Mouse (Mus musculus) hindbrain, embryonic 16.5 days (tissue): ENCODE measurements around the gene Pdpn. TPM values are rescaled to one million over a fixed set of nuclear protein-coding genes. Genes with fewer than 3 reads are reported as not detected.
A peak's percentile ranks its signal among the peaks of the same experiment; 100 is the strongest.

Experiments used
- ATAC-seq: fragments of 200-750 bp; cut with Nextera tagmentation; 2 replicates; pipeline ENCODE4 v1.8.0; 2017; ENCODE audit warnings: moderate TSS enrichment, moderate library complexity
- H3K27ac ChIP-seq: fragments of 300-500 bp; sonication (generic); 2 replicates; pipeline ENCODE4 v1.5.1; 2014; ENCODE audit warnings: low read depth, mild to moderate bottlenecking, control low read depth, low read length, moderate library complexity
- H3K27me3 ChIP-seq: fragments of 300-500 bp; sonication (generic); replicated peaks from 2 replicates; pipeline ENCODE4 v1.6.1; 2014; ENCODE audit warnings: low read length; ENCODE audit not compliant: control insufficient read depth, insufficient read depth
- H3K36me3 ChIP-seq: fragments of 300-500 bp; sonication (generic); 2 replicates; pipeline ENCODE4 v1.6.1; 2014; ENCODE audit warnings: mild to moderate bottlenecking, low read length, moderate library complexity, mixed read lengths; ENCODE audit not compliant: control insufficient read depth, insufficient read depth
- H3K4me1 ChIP-seq: fragments of 300-500 bp; sonication (generic); 2 replicates; pipeline ENCODE4 v1.6.1; 2014; ENCODE audit warnings: low read depth, low read length; ENCODE audit not compliant: control insufficient read depth, insufficient read depth
- H3K4me2 ChIP-seq: fragments of 300-500 bp; sonication (generic); 2 replicates; pipeline ENCODE4 v1.6.1; 2014; ENCODE audit warnings: mild to moderate bottlenecking, low read length, control low read depth, moderate library complexity
- H3K4me3 ChIP-seq: fragments of 300-500 bp; sonication (generic); 2 replicates; pipeline ENCODE4 v1.5.1; 2014; ENCODE audit warnings: mild to moderate bottlenecking, low read length, control low read depth, moderate library complexity
- H3K9ac ChIP-seq: fragments of 300-500 bp; sonication (generic); 2 replicates; pipeline ENCODE4 v1.6.1; 2014; ENCODE audit warnings: low read depth, mild to moderate bottlenecking, control low read depth, low read length, moderate library complexity
- H3K9me3 ChIP-seq: fragments of 300-500 bp; sonication (generic); 2 replicates; pipeline ENCODE4 v1.6.1; 2014; ENCODE audit warnings: mild to moderate bottlenecking, low read length, moderate library complexity; ENCODE audit not compliant: control insufficient read depth
- WGBS: fragments of 180-500 bp; shearing (Covaris S2); extraction: QIAGEN DNeasy Blood & Tissue Kit; methylation state at CpG from one replicate; pipeline ENCODE4 v1.1.7; 2014; 5-methylcytosine and 5-hydroxymethylcytosine counted together
- polyA plus RNA-seq: library from polyadenylated mRNA; unstranded; fragments of >200 nt; fragmentation: Nextera tagmentation; extraction: Ambion mirVana; gene quantifications from 2 replicates; pipeline ENCODE4 v1.2.1, GENCODE M21; 2015

Pdpn gene
- polyA plus RNA-seq, 1 experiment from 2014 or later = 46.9 TPM

- 90% methylated on average over 5 of the region's 5 CpGs for WGBS
- H3K4me1 ChIP-seq = no peaks in the 10 kb centered on the region
- no peak for ATAC-seq
- no peak overlapping the region for H3K27ac ChIP-seq
- H3K9ac ChIP-seq = no peak overlapping the region
- no peaks in the 10 kb centered on the region for H3K9me3 ChIP-seq
- no peaks in the 10 kb centered on the region for H3K36me3 ChIP-seq
- no peaks in the 10 kb centered on the region for H3K27me3 ChIP-seq
- no peak overlapping the region for H3K4me2 ChIP-seq
- H3K4me3 ChIP-seq = no peak overlapping the region
These were observed 60.2 kb downstream of the Pdpn start for GRCm38 (mm10) chr4:143239117-143239516.

- no peaks in the 10 kb centered on the region for H3K27me3 ChIP-seq
- H3K9me3 ChIP-seq = no peaks in the 10 kb centered on the region
- no peak overlapping the region for H3K4me3 ChIP-seq
- H3K27ac ChIP-seq = no peak overlapping the region
- H3K4me2 ChIP-seq = 0 out of 2 replicates have a peak overlapping the region, but pooled peaks have one; percentile 30
- no peaks in the 10 kb centered on the region for H3K4me1 ChIP-seq
- H3K9ac ChIP-seq = no peak overlapping the region
- 26% methylated on average over 23 of the region's 23 CpGs for WGBS
- no peaks in the 10 kb centered on the region for H3K36me3 ChIP-seq
- ATAC-seq = no peak
These were observed 60.9 kb downstream of the Pdpn start for GRCm38 (mm10) chr4:143238241-143239031.

DNA sequence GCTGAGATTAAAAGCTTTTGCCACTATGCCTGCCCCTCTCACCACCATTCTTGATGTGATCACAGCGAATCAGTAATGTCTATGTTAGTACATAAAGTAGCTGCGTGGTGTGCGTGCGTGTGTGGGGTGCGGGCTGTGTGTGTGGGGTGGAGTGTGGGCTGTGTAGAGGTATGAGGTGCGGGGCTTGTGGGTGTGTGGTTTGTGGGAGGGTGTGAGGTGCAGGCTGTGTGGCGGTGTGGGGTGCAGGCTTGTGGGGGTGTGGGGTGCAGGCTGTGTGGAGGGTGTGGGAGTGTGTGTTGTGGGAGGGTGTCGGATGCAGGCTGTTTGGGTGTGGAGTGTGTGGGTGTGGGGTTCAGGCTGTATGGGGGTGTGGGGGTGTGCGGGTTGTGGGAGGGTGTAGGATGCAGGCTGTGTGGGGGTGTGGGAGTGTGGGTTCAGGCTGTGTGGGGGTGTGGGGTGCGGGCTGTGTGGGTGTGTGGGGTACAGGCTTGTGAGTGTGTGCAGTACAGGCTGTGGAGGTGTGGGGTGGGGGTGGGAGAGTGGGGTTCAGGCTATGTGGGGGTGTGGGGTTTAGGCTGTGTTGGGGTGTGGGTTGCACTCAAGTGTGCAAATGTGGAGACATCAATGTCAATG lies 67.5 kb downstream of the Pdpn start:
- 0 out of 2 replicates have a peak, but pooled peaks have one; percentile 52 for ATAC-seq
- Histone ChIP-seq H3K4me3 (no peak overlapping the region), H3K9me3 (no peaks in the 10 kb centered on the region), H3K27ac (no peak overlapping the region), H3K4me1 (no peaks in the 10 kb centered on the region), H3K36me3 (no peaks in the 10 kb centered on the region), H3K9ac (no peak overlapping the region), H3K27me3 (no peaks in the 10 kb centered on the region), H3K4me2 (no peak overlapping the region)
- WGBS = 95% methylated on average over 10 of the region's 10 CpGs

DNA sequence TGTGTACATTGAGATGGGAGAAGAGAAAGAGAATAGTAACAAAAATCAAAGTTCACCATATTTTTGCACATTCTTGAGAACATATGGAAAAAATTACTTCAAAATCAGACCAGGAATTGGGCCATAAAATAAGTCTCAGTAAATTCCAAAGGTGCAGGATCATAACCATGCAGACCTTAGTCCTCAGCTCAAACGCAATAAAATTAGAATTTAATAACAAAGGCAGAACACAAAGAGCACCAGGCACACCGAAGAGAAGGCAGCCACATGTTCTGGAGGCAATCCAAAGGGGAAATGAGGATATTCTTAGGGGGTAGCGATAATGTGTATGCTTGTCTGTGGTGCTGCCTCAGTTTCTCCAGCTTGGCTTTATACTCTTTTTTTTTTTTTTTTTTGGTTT lies 68.3 kb downstream of the Pdpn start:
- Histone ChIP-seq H3K27me3 (no peaks in the 10 kb centered on the region), H3K36me3 (no peaks in the 10 kb centered on the region), H3K4me2 (no peak overlapping the region), H3K4me3 (no peak overlapping the region), H3K27ac (no peak overlapping the region), H3K9ac (no peak overlapping the region), H3K9me3 (no peaks in the 10 kb centered on the region), H3K4me1 (no peaks in the 10 kb centered on the region)
- 74% methylated on average over 3 of the region's 3 CpGs for WGBS
- no peak for ATAC-seq

- Histone ChIP-seq H3K4me3 (no peak overlapping the region), H3K27me3 (no peaks in the 10 kb centered on the region), H3K36me3 (no peaks in the 10 kb centered on the region), H3K4me2 (no peak overlapping the region), H3K9me3 (no peaks in the 10 kb centered on the region), H3K9ac (no peak overlapping the region), H3K4me1 (no peaks in the 10 kb centered on the region), H3K27ac (no peak overlapping the region)
- 77% methylated on average over 5 of the region's 5 CpGs for WGBS
- ATAC-seq = no peak
These were observed 71.4 kb downstream of the Pdpn start for GRCm38 (mm10) chr4:143227976-143228375.

DNA sequence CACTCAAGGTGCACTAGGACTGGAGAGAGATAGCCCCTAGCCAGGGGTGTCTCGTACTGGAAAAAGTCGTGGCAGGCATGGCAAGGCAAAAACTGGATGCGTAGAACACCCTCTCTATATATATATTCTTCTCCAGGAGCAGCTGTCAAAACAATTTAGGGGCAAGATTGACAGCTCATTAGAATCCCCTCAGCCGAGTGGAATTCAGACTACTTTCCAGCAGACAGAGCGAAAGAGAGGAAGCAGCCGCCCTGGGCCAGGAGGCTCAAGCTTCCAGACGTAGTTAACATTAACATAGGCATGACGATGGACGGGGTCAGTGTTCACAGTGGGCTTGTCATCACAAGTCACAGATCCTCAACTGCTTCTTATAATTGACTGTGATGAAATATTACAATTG lies 73.5 kb downstream of the Pdpn start:
- Histone ChIP-seq H3K4me3 (no peak overlapping the region), H3K4me1 (no peaks in the 10 kb centered on the region), H3K36me3 (no peaks in the 10 kb centered on the region), H3K9ac (no peak overlapping the region), H3K9me3 (no peaks in the 10 kb centered on the region), H3K4me2 (no peak overlapping the region), H3K27me3 (no peaks in the 10 kb centered on the region), H3K27ac (no peak overlapping the region)
- WGBS = 51% methylated on average over 9 of the region's 9 CpGs
- no peak for ATAC-seq

DNA sequence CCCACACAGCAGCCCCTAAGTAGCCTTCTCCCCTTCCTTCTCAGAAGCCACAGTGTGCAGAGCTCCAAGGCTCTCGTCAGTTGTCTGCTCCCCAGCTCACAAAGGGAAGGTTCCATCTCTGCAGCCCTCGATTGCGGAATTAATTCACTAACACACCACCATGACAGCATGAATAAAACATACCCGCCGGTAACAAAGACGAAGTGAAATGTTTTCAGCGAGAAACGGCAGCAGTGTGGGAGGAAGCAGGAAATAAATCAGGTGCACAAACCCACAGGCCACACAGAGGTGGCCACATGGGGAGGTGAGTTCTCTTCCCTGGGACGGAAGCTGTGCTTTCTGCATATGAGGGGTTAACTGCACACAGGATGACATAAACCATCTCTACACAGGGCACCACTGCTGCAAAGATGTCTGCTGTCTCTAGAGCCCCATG lies 80.0 kb downstream of the Pdpn start:
- 12% methylated on average over 9 of the region's 9 CpGs for WGBS
- H3K36me3 ChIP-seq = no peaks in the 10 kb centered on the region
- peak overlapping the region; percentile 55; the same call in 1 of the 2 replicates for H3K27ac ChIP-seq
- H3K4me1 ChIP-seq = no peaks in the 10 kb centered on the region
- peak; percentile 80 for ATAC-seq
- peak overlapping the region; percentile 37 for H3K4me2 ChIP-seq
- H3K27me3 ChIP-seq = no peaks in the 10 kb centered on the region
- H3K4me3 ChIP-seq = peak overlapping the region; percentile 2; the same call in 1 of the 2 replicates
- H3K9me3 ChIP-seq = no peaks in the 10 kb centered on the region
- H3K9ac ChIP-seq = peak overlapping the region; percentile 14

DNA sequence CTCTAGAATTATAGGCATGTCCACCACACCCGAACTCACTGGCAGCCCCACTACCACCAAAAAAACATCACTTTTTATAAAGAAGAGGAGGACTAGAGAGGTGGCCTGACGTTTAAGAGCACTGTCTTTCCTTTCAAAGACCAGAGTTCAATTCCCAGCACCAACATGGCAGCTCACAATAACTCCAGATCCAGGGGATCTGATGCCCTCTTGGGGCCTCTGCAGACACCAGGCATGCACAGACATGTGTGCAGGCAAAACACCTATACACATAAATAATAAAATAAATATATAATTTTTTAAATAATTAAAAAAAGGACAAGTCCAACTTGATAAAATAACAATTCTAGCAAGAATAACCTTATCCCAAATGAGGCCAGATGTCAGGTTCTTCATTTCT lies 80.5 kb downstream of the Pdpn start:
- Histone ChIP-seq H3K27ac (no peak overlapping the region), H3K4me2 (peak overlapping the region; percentile 37), H3K4me1 (no peaks in the 10 kb centered on the region), H3K4me3 (no peak overlapping the region), H3K27me3 (no peaks in the 10 kb centered on the region), H3K9ac (peak overlapping the region; percentile 14; the same call in 1 of the 2 replicates), H3K9me3 (no peaks in the 10 kb centered on the region), H3K36me3 (no peaks in the 10 kb centered on the region)
- 66% methylated on average over 2 of the region's 2 CpGs for WGBS
- no peak for ATAC-seq
